Mouse (Mus musculus): Measurements from ENCODE around the gene Ebf1. TPM values are rescaled to one million over a fixed set of nuclear protein-coding genes. Genes with fewer than 3 reads are reported as not detected.

The Ebf1 gene
- total RNA-seq, 2 experiments from 2014 or later: 3.7 to 5.2 TPM

DNA sequence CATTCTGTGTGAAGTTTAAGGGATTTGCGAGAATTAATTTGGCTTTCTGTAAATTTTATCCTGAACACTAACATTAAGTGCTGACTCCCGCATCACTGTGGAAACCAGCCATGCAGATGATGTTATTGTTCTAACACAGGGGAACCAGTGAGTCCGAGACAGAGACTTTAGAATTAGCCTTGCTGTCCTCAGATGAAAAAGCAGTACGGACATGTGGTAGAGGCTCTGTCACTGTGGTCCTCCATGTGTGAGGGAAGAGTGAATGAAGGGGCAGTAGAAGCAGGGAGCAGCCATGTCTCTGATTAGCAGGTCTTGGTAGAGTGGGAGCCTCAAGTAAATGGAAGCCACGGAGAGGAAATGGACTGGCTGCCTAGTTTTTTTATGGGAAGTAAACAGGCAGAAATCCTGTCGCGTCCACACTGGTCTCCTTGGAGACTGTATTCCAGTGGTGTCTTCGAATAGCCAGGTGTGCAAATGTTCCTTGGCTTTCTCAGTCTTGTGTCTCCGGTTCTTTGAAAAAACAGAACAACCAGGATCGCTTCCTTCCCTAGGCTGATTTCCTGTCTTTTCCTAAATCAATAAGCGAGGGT is 84.2 kb downstream of the Ebf1 start:
- DNase-seq (ENCODE audit: low spot score in 2 of 2): no peak

DNA sequence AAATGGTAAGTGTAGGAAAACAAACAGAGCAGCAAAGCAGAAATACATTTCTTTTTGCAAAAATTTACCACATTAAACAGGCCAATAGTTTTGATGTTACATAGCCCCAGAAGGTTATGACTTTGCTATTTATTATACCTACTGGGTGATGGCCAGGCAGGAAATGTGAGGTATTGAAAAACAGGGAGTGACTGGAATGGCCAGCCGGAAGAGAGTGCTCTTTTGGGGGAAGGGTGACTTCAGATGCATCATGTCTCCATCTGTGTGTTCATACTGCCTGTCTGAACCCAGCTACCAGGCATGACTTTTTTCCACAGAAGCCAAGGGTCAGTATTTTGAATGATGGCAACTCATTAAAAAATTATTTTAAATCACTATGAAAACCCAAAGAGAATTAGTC is 84.7 kb downstream of the Ebf1 start:
- DNase-seq (ENCODE audit: low spot score in 2 of 2): no peak

DNA sequence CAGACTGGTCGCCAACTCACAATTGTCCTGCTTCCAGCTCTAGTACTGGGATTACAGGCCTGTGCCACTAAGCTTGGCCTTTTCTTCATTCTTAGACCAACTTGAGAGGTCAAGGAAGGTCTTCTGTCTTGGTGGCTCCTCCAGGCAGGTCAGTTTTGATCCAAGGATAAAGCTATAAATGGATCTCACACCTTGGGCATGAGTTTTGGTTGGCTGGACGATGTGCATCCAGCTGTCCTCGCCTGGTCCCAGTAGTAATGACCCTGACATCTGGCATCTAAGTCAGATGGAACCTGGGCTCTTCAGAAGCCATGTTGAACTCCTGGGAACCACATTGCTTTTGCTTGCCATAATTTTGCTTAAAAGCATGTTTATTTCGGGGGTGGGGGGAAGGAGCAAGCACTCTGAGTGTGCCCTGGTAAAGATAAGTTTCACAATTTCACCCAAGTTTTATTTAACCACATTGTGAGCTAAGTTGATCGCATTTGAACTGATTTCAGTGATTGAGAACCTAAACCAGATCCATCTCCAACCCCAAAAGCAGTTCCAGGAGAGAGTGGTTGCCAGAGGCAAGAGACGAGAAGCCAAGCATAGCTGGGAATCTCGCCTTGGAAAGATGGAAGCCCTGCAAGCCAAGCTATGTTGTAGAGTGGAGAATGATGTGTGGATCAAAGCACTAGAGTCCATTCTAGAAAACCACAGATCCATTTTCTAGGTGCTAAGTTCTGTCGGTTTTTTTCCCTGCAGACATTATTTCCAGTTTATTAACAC is 85.8 kb downstream of the Ebf1 start:
- DNase-seq (ENCODE audit: low spot score in 2 of 2): no peak

DNA sequence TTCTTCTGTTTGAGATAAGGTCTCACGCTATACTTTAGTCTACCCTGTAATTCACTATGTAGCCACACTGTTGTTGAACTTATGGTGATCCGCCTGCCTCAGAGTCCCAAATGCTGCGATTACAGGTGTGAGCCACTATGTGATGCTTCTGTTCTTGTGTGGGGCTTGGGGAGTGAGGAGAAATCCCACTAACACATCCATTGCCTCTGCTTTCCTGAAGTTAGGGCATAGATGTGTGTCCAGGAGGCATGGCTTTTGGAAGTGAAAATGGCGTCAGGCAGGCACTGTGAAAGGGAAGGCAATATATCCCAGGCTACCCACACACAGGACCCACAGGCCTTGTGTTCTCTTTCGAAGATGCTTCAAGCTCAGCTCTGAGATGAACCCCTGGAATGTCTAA is 86.8 kb downstream of the Ebf1 start:
- DNase-seq (ENCODE audit: low spot score in 2 of 2): no peak

DNA sequence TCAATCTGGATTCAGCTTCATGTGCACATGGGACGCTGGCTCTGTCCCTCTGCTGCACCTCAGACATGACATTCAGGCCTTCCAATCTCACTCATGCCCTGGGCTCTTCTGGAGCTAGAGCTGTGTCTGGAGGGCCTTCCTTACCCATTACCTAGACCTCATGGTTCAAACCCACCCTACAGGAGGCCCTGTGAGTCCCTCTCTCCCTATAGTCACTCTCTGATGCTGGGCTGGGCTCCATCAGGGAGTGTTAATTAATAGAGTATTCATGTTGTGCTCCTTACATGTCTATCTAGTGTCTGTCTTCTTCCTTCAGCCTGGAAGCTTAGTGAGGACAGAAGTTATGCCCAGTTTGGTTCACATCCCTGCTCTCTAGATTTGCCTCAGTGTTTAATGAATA is 88.7 kb downstream of the Ebf1 start:
- DNase-seq (ENCODE audit: low spot score in 2 of 2): no peak

DNA sequence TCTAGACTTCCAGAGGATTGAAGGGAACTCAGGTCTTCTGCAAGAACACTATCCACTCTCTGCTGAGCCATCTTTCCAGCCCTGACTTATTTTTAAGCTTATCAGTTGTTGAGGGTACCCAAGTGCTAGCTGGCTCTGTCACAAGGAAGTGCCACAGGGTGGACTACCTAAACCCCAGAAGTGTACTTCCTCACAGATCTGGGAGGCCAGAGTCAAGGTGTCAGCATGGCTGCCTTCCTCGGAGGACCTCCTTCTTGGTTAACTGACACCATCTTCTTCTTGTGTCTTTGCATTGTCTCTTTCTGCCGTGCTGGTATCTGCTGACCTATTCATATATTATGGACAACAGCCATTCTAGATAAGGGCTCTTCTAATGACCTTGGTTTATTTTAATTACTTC is 89.3 kb downstream of the Ebf1 start:
- DNase-seq (ENCODE audit: low spot score in 2 of 2): no peak

DNA sequence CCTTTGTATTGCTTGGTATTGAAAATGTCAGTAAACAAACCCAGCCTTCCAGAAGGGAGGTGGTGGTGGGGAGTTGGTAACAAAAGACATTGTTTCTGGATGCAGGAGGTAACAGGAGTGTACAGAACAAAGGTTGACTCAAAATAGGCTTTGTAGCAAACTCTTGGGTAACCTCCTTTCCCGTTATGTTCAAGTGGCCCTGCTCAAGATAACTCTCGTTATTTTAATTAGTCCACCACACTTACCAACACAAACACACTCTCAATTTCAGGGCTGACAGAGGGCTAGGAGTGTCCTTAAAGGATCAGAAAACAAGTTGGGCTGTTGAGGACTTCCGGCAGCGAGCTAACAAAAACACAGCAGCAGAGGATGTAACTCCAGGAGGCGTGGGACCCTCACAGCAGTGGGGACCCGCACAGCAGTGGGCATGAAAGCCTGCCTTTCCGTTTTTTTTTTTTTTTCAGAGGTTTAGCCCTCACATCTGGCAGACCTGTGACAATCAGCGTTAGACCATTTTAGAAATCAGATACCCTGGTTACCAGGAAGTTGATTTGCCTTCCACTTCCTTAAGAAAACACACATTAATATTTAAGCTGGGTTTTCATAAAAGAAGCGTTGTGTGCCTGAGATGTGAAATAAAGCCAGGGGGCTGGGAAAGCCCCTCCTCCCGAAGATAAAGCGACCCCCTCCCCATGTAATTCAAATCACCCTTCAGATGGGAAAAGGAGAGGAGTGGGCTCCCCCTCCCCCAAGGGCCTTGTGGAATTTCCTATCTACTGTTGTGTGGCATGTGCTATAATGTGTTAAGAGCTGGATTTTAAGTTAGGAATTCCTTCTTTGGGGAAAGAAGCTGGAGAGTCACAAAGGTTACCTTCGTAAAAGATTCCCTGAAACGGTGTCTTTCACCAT is 90.5 kb downstream of the Ebf1 start:
- DNase-seq (ENCODE audit: low spot score in 2 of 2): no peak

DNA sequence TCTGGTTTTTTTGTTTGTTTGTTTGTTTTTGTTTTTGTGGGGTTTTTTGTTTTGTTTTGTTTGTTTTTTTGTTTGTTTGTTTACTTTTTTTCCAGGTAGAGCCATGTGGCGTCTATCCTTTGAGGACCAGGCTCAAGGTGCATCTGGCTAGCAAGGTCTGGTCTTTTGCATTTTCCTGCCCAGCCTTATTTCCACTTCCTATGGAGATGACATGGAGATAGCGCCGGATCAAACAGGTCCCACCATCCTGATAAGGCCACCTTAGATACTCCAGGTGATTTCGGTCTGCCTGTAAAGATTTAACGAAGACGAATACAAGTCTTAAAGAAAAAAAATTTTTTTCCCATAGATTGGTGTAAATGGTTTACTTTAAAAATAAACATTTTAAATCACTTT is 91.2 kb downstream of the Ebf1 start:
- no peak for DNase-seq (ENCODE audit: low spot score in 2 of 2)

DNA sequence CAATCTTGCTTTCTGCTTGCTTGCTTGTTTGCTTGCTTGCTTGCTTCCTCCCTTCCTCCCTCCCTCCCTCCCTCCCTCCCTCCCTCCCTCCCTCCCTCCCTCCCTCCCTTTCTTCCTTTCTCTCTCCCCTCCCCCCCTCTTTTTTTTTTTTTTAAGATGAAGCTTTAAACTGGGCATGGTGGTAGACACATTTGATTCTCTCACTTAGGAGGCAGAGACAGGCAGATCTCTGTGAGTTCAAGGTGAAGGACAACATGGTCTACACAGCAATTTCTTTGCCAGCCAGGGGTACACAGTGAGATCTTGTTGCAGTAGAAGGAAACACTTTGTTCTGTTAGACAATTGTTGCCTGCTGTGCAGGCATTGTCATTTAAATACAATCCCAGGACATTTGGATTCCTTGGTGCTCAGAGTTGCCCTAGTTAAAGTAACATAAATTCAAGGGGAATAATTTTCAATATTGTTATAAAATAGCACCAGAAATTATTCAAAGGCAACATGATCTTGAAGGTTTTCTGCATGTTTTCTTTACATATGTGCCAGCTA is 92.0 kb downstream of the Ebf1 start:
- DNase-seq (ENCODE audit: low spot score in 2 of 2): no peak

DNA sequence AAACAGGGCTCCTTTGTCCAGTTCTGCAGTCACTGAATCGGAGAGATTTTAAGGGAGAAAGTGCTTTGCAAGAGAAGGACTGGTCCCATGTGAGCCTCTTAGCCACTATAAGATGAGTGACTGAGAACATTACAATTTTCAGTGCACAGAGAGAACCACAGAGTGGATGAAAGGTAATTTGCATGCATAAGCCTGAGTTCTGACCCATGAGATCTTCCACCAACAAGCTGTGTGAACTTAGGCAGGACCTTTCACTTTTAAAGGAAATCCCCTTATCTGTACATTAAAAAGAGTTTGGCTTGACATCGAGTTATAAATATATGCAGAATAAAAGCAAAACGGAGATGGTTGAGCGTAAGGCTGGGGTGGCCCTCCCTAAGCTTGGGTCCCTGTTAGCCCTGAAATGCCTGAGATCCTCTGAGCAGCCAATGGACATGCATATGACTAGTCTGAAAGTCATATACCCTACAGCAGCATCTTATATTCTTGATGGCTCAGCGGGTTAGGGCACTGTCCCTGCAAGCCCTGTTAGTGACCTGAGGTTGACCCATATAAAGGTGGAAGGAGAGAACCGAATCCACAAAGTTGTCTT is 92.8 kb downstream of the Ebf1 start:
- DNase-seq (ENCODE audit: low spot score in 2 of 2): no peak

DNA sequence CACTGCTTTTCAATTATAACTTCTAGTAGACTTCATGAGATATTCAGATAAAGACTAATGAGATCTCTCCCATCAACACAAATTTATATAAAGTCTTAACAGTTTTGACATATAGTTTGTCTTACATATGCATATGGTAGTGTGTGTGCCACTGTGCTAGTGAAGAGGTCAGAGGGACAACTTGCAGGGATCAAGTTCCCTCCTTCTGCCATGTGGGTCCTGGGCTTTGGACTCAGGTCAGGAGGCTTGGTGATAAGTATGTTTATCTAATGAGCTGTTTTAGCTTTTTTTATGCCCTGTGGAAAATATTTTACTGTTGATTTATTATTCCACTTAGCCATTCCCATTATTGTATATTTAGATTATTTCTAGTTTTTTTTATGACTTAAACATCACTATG is 93.7 kb downstream of the Ebf1 start:
- DNase-seq (ENCODE audit: low spot score in 2 of 2): no peak

DNA sequence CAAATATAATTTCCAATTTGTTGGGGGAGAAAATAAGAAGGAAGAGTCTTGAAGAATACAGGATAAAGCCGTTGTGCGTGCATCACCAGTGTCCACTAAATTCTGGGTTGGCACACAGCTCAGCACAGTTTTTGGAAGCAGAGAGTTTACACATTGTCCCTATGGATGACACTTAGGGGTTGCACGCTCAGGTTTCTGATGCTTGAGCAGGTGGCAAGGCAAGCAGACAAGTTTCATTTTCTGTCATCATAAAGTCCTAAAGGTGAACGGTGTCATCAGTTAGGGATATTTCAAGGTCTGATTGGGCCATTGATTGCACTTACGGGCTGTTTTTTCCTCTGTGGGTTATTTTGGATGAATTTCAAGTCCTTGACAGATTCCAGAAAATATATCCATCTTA is 97.1 kb downstream of the Ebf1 start:
- no peak for DNase-seq (ENCODE audit: low spot score in 2 of 2)

DNA sequence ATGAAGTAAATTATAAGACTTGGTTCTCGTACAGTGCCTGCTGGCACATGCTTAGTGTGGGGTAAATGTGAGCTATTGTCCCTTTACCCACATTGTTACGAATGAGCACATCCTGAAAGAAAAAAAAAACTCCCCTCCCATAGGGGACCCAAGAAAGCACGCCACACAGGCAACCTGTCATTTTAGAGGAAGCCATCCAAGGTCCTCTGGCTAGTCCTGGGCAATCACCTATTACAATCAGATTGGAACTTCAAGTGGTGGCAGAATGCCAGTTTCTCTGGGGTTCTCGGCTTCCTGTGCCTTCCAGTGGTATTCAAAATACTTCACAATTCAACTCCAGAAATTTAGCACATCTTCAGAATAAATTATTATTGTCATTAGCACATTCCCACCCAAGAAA is 98.7 kb downstream of the Ebf1 start:
- no peak for DNase-seq (ENCODE audit: low spot score in 2 of 2)

DNA sequence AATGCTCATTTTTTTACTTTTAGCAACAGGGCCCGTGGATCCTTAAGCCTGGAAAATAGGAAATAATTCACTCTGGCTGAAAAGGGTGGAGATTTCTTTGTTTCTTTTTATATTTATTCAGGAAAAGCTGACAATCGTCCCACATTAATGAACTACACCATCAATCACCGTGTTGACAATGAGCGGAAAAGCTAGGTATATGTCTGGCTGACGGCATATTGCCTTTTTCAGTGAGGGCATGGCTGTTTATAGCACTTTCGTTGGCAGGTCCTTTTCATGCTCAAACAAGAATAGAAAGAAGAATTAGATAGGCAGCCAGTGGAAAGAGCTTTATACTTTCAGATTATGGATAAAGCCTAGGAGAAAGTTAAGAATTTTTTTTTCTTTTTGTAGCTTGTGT is 99.8 kb downstream of the Ebf1 start:
- DNase-seq (ENCODE audit: low spot score in 2 of 2): no peak

DNA sequence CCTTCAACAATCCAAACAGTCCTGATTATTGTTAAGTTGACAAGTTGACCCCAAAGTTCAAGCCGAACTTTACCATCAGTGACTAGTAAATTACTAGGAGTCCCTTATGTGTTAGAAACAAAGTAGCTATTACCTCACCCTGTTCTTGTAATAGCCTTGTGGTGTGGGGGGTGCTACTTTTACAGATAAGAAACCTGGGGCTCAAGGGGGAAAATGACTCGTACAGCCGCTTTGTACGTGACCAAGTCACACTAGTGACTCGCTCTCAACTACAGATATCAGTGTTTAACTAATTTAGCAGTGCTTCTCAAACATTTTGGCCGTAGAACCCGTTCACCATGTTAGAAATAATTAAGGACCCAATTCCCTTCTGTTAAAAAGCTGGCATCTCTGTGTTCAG is 100.5 kb downstream of the Ebf1 start:
- DNase-seq (ENCODE audit: low spot score in 2 of 2): no peak

DNA sequence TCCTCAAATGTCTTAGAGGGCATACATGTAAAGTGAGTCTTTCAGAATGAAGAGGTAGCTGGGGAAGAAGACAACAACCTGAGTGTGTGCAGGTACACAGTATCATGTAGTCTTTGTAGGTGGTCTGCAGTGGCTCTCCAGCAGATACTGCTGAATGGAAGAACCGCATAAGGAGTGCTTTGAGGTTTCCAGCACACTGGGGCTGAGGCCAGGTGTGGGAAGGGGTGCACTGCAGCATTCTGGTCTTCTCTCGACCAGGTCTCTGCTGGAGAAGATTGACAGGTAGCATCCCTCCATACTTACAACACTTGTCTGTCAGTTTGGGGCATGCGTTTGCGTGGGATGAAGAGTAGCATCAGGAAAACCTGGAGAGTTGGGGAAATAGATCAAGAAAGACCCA is 104.9 kb downstream of the Ebf1 start:
- DNase-seq (ENCODE audit: low spot score in 2 of 2): no peak

DNA sequence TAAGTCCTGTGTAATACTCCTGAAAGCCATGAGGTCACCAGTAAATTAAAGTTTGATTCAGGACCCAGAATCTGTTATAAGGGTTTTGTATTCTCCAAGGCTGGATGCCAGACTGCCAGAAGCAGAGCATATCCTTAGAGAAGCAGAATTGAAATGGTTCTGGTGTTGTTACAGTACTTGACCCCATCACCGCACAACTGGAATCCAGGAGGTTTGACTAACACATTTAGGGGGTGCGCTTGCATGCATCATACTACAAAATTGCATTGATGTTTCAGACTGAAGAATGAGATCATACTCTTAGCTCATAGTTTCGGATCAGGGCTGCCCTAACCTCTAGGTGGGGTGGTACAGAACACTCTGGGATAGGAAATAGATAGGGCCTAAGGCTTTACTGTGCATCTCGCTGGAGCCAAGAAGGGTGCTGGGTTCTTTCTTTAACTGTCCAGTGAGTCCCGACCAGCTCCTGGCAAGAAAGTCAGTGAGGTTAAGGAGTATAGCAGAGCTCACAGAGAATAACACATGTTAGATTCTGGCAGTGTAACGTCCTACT is 106.9 kb downstream of the Ebf1 start:
- no peak for DNase-seq (ENCODE audit: low spot score in 2 of 2)

DNA sequence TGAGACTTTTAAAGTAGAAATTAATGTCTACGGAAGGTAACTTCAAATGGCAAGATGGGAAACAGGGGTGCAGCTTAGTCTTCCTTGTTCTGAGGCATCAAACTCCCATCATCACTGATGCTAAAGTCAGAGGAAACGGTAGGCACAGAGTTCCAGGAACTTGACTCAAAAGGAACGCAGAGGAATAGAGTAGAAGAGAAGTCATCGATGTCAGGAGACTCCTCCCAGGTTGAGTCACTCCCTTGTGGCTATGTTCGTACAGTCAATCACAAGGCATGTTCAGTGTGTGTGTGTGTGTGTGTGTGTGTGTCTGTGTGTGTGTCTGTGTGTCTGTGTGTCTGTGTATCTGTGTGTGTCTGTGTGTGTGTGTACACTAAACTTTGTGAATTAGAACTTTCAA is 108.6 kb downstream of the Ebf1 start:
- DNase-seq (ENCODE audit: low spot score in 2 of 2): no peak

DNA sequence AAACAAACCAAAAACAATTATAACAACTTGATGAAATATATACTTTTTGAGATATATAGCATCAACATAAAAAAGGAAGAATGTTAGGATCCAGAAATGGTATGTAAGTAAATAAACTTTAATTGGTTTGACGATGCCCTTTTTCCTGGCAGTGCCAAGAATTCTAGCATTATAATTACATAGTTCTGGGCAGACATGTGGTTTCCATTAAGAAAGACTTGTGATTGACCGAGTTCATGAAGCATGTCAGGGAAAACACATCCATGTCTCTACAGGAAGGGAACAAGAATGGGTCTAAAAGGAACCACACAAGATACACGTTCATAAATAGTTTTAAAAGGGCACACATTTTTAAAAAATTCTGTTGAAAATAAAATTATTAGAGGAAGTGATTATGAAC is 110.3 kb downstream of the Ebf1 start:
- DNase-seq (ENCODE audit: low spot score in 2 of 2): no peak

DNA sequence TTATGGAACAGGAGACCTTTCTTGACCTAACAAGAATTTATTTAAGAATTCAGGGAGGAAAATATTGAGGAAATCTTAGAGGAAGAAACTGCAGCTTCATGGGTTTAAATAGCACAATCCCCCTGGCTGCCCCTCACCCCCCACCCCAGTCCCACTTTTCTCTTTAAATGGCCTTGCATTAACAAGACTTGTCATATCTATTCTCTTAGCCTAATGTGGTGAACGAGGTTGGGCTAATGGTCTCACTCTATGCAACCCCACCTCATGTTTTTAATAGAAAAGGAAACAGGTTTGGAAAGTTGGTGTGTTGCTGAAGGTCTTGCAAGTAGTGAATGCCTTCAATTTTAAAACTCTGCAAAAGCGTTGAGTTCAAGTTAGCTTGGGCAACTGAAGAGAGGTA is 110.7 kb downstream of the Ebf1 start:
- no peak for DNase-seq (ENCODE audit: low spot score in 2 of 2)

DNA sequence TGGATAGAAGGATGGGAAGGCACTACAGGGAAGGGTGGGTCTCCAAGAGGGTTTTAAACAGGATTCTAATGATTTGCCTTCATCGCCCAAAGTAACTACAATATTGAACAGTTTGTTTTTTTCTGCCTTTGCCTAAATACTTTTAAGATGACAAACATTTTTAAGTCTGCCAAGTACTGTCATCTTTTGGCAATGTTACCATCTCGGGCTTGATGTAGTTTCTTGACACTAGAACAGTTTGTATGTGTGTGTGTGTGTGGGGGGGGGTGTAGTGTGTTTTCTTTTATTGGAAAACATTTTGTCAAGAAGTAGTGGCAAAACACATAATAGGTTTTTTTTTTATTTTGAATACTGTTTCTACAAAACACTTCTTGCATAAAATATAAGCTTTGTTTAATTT is 111.2 kb downstream of the Ebf1 start:
- DNase-seq (ENCODE audit: low spot score in 2 of 2): no peak

All from layer of hippocampus, postnatal 10 days (tissue).